Mouse (Mus musculus): Measurements from ENCODE around the gene Thoc3.
"Not testable (repeated sequence)": the region's sequence is repeated elsewhere in the genome, so short reads cannot be mapped to it uniquely, and the experiment has no call there.

Gene Thoc3

GRCm38 (mm10) chr13:54468098-54469011 lies at the start of gene Thoc3:
TSS of gene Thoc3 (minus strand) at chr13:54468849.
- peak; percentile 77 to 85 for DNase-seq (ENCODE audit: low spot score in 2 of 2)

GRCm38 (mm10) chr13:54505920-54506319 lies 37.3 kb upstream of the Thoc3 start:
- DNase-seq (ENCODE audit: low spot score in 2 of 2), result no peak

- DNase-seq (ENCODE audit: low spot score in 2 of 2), result peak in 1 of 2 experiments; percentile 4
Measured at GRCm38 (mm10) chr13:54504611-54505260, 36.1 kb upstream of the Thoc3 start.

GRCm38 (mm10) chr13:54503604-54504521 lies 35.2 kb upstream of the Thoc3 start, which contains the start of gene Simc1:
TSS of gene Simc1 (plus strand) at chr13:54503779.
- peak; percentile 64 to 77 for DNase-seq (ENCODE audit: low spot score in 2 of 2)

GRCm38 (mm10) chr13:54503278-54503603 lies 34.6 kb upstream of the Thoc3 start:
- no peak for DNase-seq (ENCODE audit: low spot score in 2 of 2)

GRCm38 (mm10) chr13:54501957-54502690 lies 33.5 kb upstream of the Thoc3 start:
- no peak for DNase-seq (ENCODE audit: low spot score in 2 of 2)

GRCm38 (mm10) chr13:54501352-54501751 lies 32.7 kb upstream of the Thoc3 start:
- DNase-seq (ENCODE audit: low spot score in 2 of 2), result no peak

GRCm38 (mm10) chr13:54499551-54499950 lies 30.9 kb upstream of the Thoc3 start:
- not testable (repeated sequence) for DNase-seq (ENCODE audit: low spot score in 2 of 2)

GRCm38 (mm10) chr13:54491381-54491780 lies 22.7 kb upstream of the Thoc3 start:
- no peak for DNase-seq (ENCODE audit: low spot score in 2 of 2)

GRCm38 (mm10) chr13:54490411-54490810 lies 21.8 kb upstream of the Thoc3 start:
- no peak for DNase-seq (ENCODE audit: low spot score in 2 of 2)

- no peak for DNase-seq (ENCODE audit: low spot score in 2 of 2)
Measured at GRCm38 (mm10) chr13:54481498-54481897, 12.8 kb upstream of the Thoc3 start.

- no peak for DNase-seq (ENCODE audit: low spot score in 2 of 2)
Measured at GRCm38 (mm10) chr13:54479286-54479685, 10.6 kb upstream of the Thoc3 start.

GRCm38 (mm10) chr13:54475702-54476101 lies 7.1 kb upstream of the Thoc3 start:
- DNase-seq (ENCODE audit: low spot score in 2 of 2), result no peak

- DNase-seq (ENCODE audit: low spot score in 2 of 2), result no peak
Measured at GRCm38 (mm10) chr13:54474996-54475395, 6.3 kb upstream of the Thoc3 start.

GRCm38 (mm10) chr13:54471967-54472366 lies 3.3 kb upstream of the Thoc3 start:
- no peak for DNase-seq (ENCODE audit: low spot score in 2 of 2)

- DNase-seq (ENCODE audit: low spot score in 2 of 2), result no peak
Measured at GRCm38 (mm10) chr13:54469012-54469354, 334 bp upstream of the Thoc3 start.

GRCm38 (mm10) chr13:54459282-54459681 lies 9.4 kb downstream of the Thoc3 start:
- no peak for DNase-seq (ENCODE audit: low spot score in 2 of 2)

GRCm38 (mm10) chr13:54457062-54457461 lies 11.6 kb downstream of the Thoc3 start:
- peak in 1 of 2 experiments; percentile 37 for DNase-seq (ENCODE audit: low spot score in 2 of 2)

GRCm38 (mm10) chr13:54447496-54448224 lies 21.0 kb downstream of the Thoc3 start:
- DNase-seq (ENCODE audit: low spot score in 2 of 2), result peak in 1 of 2 experiments; percentile 35

GRCm38 (mm10) chr13:54446686-54447495 lies 21.8 kb downstream of the Thoc3 start:
- peak; percentile 42 to 78 for DNase-seq (ENCODE audit: low spot score in 2 of 2)

Measured in thymus, postnatal 10 days (tissue).